Mouse (Mus musculus) frontal cortex, adult 2 months (tissue): Measurements from ENCODE around the gene Ankrd34b. TPM values are rescaled to one million over a fixed set of nuclear protein-coding genes. Genes with fewer than 3 reads are reported as not detected.

Source experiments
- DNase-seq, 2 experiments: peaks; one replicate each; pipeline ENCODE4 v3.0.0; 2022; ENCODE audit warnings: low spot score in 1 of 2; ENCODE audit errors: extremely low spot score in 1 of 2
- polyA plus RNA-seq: library from polyadenylated mRNA; depleted of rRNA; stranded (reverse); fragments of >200 nt; gene quantifications from 2 replicates; pipeline ENCODE4 v1.2.3, GENCODE M21; 2012; rRNA removed

Gene Ankrd34b
- polyA plus RNA-seq, 1 experiment = 8.6 TPM

GRCm38 (mm10) chr13:92490817-92491216 is 65.1 kb downstream of the Ankrd34b start:
- no peak for DNase-seq

Other genes starting within 250 kb of the Ankrd34b start
- gene Gm20379, start 119.9 kb upstream of the Ankrd34b start, polyA plus RNA-seq = not detected in 2 replicates
- 1.8 and 2.3 TPM in 2 replicates for gene Dhfr, start 71.2 kb upstream of the Ankrd34b start, polyA plus RNA-seq
- 21.2 and 25.4 TPM in 2 replicates for gene Msh3, start 70.9 kb upstream of the Ankrd34b start, polyA plus RNA-seq
- gene Fam151b, start 58.1 kb downstream of the Ankrd34b start, polyA plus RNA-seq = 9.7 and 12.1 TPM in 2 replicates
- 13.0 and 14.4 TPM in 2 replicates for gene Zfyve16, start 105.0 kb downstream of the Ankrd34b start, polyA plus RNA-seq
- not detected in 2 replicates for gene Spz1, start 150.3 kb downstream of the Ankrd34b start, polyA plus RNA-seq
- 65.6 and 75.2 TPM in 2 replicates for gene Serinc5, start 185.2 kb downstream of the Ankrd34b start, polyA plus RNA-seq